Mouse (Mus musculus): ENCODE measurements around the gene Mdm4. TPM values are rescaled to one million over a fixed set of nuclear protein-coding genes. Genes with fewer than 3 reads are reported as not detected.
A peak's percentile ranks its signal among the peaks of the same experiment; 100 is the strongest.
"Not testable (repeated sequence)": the region's sequence is repeated elsewhere in the genome, so short reads cannot be mapped to it uniquely, and the experiment has no call there.

Gene Mdm4
- polyA plus RNA-seq, 1 experiment from 2014 or later = 57.6 TPM

GRCm38 (mm10) chr1:133027980-133028379 lies 2.4 kb downstream of the Mdm4 start:
- 39% methylated on average over 7 of the region's 7 CpGs for WGBS
- Histone ChIP-seq H3K4me1 (ENCODE audit: control insufficient read depth, insufficient read depth, low read length) (peaks cover 10% of the 10 kb centered on the region; the same call in 1 of the 2 replicates), H3K4me3 (ENCODE audit: low read length) (no peak overlapping the region), H3K9me3 (ENCODE audit: control insufficient read depth, low read length) (no peaks in the 10 kb centered on the region), H3K4me2 (replicated peaks; ENCODE audit: low read depth, low read length) (no peak overlapping the region), H3K27ac (ENCODE audit: low read depth, low read length) (no peak overlapping the region), H3K9ac (ENCODE audit: low read depth, low read length) (no peak overlapping the region), H3K27me3 (ENCODE audit: control insufficient read depth, insufficient read depth, low read length) (no peaks in the 10 kb centered on the region), H3K36me3 (ENCODE audit: control insufficient read depth, insufficient read depth, low read length) (no peaks in the 10 kb centered on the region)
- no peak for ATAC-seq (ENCODE audit: low FRiP score, low TSS enrichment)

DNA sequence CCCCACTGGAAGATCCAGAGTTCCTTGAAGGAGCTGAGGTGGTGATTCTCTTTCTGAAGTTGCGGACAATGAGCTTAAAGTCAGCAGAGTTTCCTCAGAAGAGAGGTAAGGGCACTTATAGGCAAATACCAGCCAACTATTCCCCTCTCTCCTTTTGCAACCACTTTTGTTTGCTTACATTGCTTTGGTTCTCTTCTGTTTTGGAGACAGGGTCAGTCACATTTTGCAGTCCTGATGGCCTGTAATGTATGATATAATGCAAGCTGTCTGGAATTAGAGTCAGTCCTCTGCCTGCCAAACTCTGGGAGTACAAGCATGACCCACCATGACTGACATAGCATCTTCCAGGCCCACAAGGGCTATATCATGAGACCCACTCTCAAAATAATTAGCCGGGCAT lies 3.2 kb downstream of the Mdm4 start:
- no peak overlapping the region for H3K4me3 ChIP-seq (ENCODE audit: low read length)
- H3K27me3 ChIP-seq (ENCODE audit: control insufficient read depth, insufficient read depth, low read length) = no peaks in the 10 kb centered on the region
- no peak overlapping the region for H3K27ac ChIP-seq (ENCODE audit: low read depth, low read length)
- no peak overlapping the region for H3K4me2 ChIP-seq (replicated peaks; ENCODE audit: low read depth, low read length)
- no peaks in the 10 kb centered on the region for H3K36me3 ChIP-seq (ENCODE audit: control insufficient read depth, insufficient read depth, low read length)
- H3K9ac ChIP-seq (ENCODE audit: low read depth, low read length) = no peak overlapping the region
- peaks cover 6% of the 10 kb centered on the region; the same call in 1 of the 2 replicates for H3K4me1 ChIP-seq (ENCODE audit: control insufficient read depth, insufficient read depth, low read length)
- no peak for ATAC-seq (ENCODE audit: low FRiP score, low TSS enrichment)
- WGBS = 96% methylated on average over 2 of the region's 2 CpGs
- no peaks in the 10 kb centered on the region for H3K9me3 ChIP-seq (ENCODE audit: control insufficient read depth, low read length)

DNA sequence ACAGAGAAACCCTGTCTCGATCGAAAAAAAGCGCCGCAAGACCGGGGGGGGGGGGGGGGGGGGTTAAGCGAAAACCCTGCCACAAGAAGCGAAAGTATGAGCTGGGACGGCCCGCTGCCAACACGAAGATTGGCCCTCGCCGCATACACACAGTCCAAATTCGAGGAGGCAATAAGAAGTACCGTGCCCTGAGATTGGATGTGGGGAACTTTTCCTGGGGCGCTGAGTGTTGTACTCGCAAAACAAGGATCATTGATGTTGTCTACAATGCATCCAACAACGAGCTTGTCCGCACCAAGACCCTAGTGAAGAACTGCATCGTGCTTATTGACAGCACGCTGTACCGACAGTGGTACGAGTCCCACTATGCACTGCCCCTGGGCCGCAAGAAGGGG lies 4.6 kb downstream of the Mdm4 start:
- Histone ChIP-seq H3K27ac (ENCODE audit: low read depth, low read length) (0 out of 2 replicates have a peak overlapping the region, but pooled peaks have one; percentile 73), H3K9ac (ENCODE audit: low read depth, low read length) (peak overlapping the region; percentile 92; the same call in 1 of the 2 replicates), H3K4me2 (replicated peaks; ENCODE audit: low read depth, low read length) (peak overlapping the region; percentile 68; the same call in 1 of the 2 replicates), H3K4me3 (ENCODE audit: low read length) (peak overlapping the region; percentile 91)
- WGBS = 40% methylated on average over 19 of the region's 23 CpGs
- ATAC-seq (ENCODE audit: low FRiP score, low TSS enrichment); H3K36me3 ChIP-seq (ENCODE audit: control insufficient read depth, insufficient read depth, low read length); H3K27me3 ChIP-seq (ENCODE audit: control insufficient read depth, insufficient read depth, low read length); H3K4me1 ChIP-seq (ENCODE audit: control insufficient read depth, insufficient read depth, low read length); H3K9me3 ChIP-seq (ENCODE audit: control insufficient read depth, low read length): not testable (repeated sequence)

GRCm38 (mm10) chr1:133025051-133025795 lies 5.1 kb downstream of the Mdm4 start:
- WGBS = 1% methylated on average over 40 of the region's 40 CpGs
- Histone ChIP-seq H3K27me3 (ENCODE audit: control insufficient read depth, insufficient read depth, low read length) (no peaks in the 10 kb centered on the region), H3K36me3 (ENCODE audit: control insufficient read depth, insufficient read depth, low read length) (no peaks in the 10 kb centered on the region; the same call in 1 of the 2 replicates), H3K9ac (ENCODE audit: low read depth, low read length) (peak overlapping the region; percentile 92), H3K9me3 (ENCODE audit: control insufficient read depth, low read length) (no peaks in the 10 kb centered on the region), H3K27ac (ENCODE audit: low read depth, low read length) (peak overlapping the region; percentile 73), H3K4me2 (replicated peaks; ENCODE audit: low read depth, low read length) (peak overlapping the region; percentile 68), H3K4me1 (ENCODE audit: control insufficient read depth, insufficient read depth, low read length) (peaks cover 6% of the 10 kb centered on the region; the same call in 1 of the 2 replicates), H3K4me3 (ENCODE audit: low read length) (peak overlapping the region; percentile 91)
- peak; percentile 96 for ATAC-seq (ENCODE audit: low FRiP score, low TSS enrichment)

GRCm38 (mm10) chr1:133024426-133024825 lies 5.9 kb downstream of the Mdm4 start:
- Histone ChIP-seq H3K4me2 (replicated peaks; ENCODE audit: low read depth, low read length) (peak overlapping the region; percentile 68), H3K27ac (ENCODE audit: low read depth, low read length) (peak overlapping the region; percentile 73; the same call in 1 of the 2 replicates), H3K4me1 (ENCODE audit: control insufficient read depth, insufficient read depth, low read length) (peaks cover 6% of the 10 kb centered on the region; the same call in 1 of the 2 replicates)

DNA sequence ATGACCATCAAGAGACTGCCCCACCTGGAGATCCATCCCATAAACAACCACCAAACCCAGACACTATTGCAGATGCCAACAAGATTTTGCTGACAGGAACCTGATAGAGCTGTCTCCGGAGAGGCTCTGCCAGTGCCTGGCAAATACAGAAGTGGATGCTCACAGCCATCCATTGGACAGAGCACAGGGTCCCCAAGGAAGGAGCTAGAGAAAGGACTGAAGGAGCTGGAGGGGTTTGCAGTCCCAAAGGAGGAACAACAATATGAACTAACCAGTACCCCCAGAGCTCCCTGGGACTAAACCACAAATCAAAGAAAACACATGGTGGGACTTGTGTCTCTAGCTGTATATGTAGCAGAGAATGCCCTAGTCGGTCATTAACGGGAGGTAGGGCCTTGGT lies 6.6 kb downstream of the Mdm4 start:
- not testable (repeated sequence) for H3K27ac ChIP-seq (ENCODE audit: low read depth, low read length); ATAC-seq (ENCODE audit: low FRiP score, low TSS enrichment); H3K36me3 ChIP-seq (ENCODE audit: control insufficient read depth, insufficient read depth, low read length); H3K9me3 ChIP-seq (ENCODE audit: control insufficient read depth, low read length); H3K4me1 ChIP-seq (ENCODE audit: control insufficient read depth, insufficient read depth, low read length); H3K27me3 ChIP-seq (ENCODE audit: control insufficient read depth, insufficient read depth, low read length); H3K9ac ChIP-seq (ENCODE audit: low read depth, low read length); H3K4me3 ChIP-seq (ENCODE audit: low read length)
- WGBS = 92% methylated on average over 3 of the region's 3 CpGs
- peak overlapping the region; percentile 68; the same call in 1 of the 2 replicates for H3K4me2 ChIP-seq (replicated peaks; ENCODE audit: low read depth, low read length)

More at GRCm38 (mm10) chr1:133024426-133024825, 5.9 kb downstream of the Mdm4 start:
- Histone ChIP-seq H3K36me3 (ENCODE audit: control insufficient read depth, insufficient read depth, low read length) (no peaks in the 10 kb centered on the region; the same call in 1 of the 2 replicates), H3K9ac (ENCODE audit: low read depth, low read length) (peak overlapping the region; percentile 92), H3K27me3 (ENCODE audit: control insufficient read depth, insufficient read depth, low read length) (no peaks in the 10 kb centered on the region), H3K4me3 (ENCODE audit: low read length) (peak overlapping the region; percentile 91), H3K9me3 (ENCODE audit: control insufficient read depth, low read length) (no peaks in the 10 kb centered on the region)
- no peak for ATAC-seq (ENCODE audit: low FRiP score, low TSS enrichment)
- 37% methylated on average over 7 of the region's 7 CpGs for WGBS

DNA sequence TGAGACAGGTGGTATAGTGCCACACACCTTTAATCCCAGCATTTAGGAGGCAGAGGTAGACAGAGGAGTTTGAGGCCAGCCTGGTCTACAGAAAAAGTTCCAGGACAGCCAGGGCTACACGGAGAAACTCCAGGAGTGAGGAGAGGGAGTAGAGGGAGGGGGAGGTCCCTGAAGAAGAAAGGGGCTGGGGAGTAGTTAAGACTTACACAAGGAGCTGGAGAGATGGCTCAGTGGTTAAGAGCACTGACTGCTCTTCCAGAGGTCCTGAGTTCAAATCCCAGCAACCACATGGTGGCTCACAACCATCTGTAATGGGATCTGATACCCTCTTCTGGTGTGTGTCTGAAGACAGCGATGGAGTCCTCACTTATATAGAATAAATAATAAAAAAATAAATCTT lies 8.4 kb downstream of the Mdm4 start:
- not testable (repeated sequence) for H3K27me3 ChIP-seq (ENCODE audit: control insufficient read depth, insufficient read depth, low read length); ATAC-seq (ENCODE audit: low FRiP score, low TSS enrichment); H3K4me1 ChIP-seq (ENCODE audit: control insufficient read depth, insufficient read depth, low read length); H3K9ac ChIP-seq (ENCODE audit: low read depth, low read length); H3K9me3 ChIP-seq (ENCODE audit: control insufficient read depth, low read length); H3K27ac ChIP-seq (ENCODE audit: low read depth, low read length); H3K4me3 ChIP-seq (ENCODE audit: low read length); H3K4me2 ChIP-seq (replicated peaks; ENCODE audit: low read depth, low read length)
- peaks cover 11% of the 10 kb centered on the region for H3K36me3 ChIP-seq (ENCODE audit: control insufficient read depth, insufficient read depth, low read length)
- WGBS = 98% methylated on average over 2 of the region's 2 CpGs

DNA sequence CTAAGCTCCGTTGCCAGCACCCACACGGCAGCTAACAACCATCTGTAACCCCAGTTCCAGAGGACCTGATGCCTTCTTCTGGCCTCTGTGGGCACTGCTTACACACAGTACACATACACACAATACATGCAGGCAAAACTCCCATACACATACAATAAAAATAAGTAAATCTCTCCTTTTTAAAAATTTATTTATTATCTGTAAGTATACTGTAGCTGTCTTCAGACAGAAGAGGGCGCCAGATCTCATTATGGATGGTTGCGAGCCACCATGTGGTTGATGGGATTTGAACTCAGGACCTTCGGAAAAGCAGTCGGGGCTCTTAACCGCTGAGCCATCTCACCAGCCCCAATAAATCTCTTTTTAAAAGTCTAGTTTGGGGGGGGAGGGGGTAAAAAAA lies 9.0 kb downstream of the Mdm4 start:
- Histone ChIP-seq H3K27me3 (ENCODE audit: control insufficient read depth, insufficient read depth, low read length) (no peaks in the 10 kb centered on the region), H3K4me1 (ENCODE audit: control insufficient read depth, insufficient read depth, low read length) (peaks cover 6% of the 10 kb centered on the region; the same call in 1 of the 2 replicates), H3K4me3 (ENCODE audit: low read length) (no peak overlapping the region), H3K27ac (ENCODE audit: low read depth, low read length) (no peak overlapping the region), H3K36me3 (ENCODE audit: control insufficient read depth, insufficient read depth, low read length) (peaks cover 15% of the 10 kb centered on the region), H3K4me2 (replicated peaks; ENCODE audit: low read depth, low read length) (no peak overlapping the region), H3K9me3 (ENCODE audit: control insufficient read depth, low read length) (no peaks in the 10 kb centered on the region), H3K9ac (ENCODE audit: low read depth, low read length) (no peak overlapping the region)
- ATAC-seq (ENCODE audit: low FRiP score, low TSS enrichment) = no peak
- WGBS = 92% methylated on average over 7 of the region's 7 CpGs

DNA sequence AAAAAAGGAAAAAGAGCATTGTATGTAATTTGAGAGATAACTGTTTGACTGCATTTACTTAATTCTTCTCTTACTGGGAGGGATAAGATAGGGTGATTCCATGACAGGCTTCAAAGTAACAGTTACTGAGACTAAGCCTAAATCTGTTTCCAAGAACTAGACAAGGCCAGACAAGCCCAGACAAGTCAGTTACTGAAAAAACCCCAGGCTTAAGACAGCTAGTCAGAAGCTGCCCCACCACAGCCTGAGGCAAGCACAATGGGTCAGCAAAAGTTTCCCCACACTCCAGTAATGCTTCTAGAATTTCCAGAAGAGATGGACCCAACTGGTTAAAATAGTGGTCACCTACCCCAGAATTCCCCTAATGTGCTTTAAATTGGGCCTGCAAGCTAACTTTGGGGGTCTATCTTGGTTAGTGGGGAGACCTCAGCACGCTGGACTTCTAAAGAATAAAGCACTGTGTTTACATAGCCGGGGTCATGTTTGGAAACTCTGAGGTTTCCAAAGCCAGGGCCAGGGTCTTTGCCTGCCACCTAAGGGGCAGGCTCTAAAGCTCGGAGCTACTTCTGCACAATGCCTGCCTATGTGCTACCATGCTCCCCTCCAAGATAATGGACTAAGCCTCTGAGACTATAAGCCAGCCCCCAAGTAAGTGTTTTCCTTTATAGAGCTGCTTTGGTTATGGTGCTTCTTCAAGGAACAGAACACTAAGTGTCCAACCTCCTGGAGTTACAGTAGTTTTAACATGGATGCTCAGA lies 10.0 kb downstream of the Mdm4 start:
- Histone ChIP-seq H3K4me2 (replicated peaks; ENCODE audit: low read depth, low read length) (no peak overlapping the region), H3K9ac (ENCODE audit: low read depth, low read length) (no peak overlapping the region), H3K27me3 (ENCODE audit: control insufficient read depth, insufficient read depth, low read length) (no peaks in the 10 kb centered on the region), H3K27ac (ENCODE audit: low read depth, low read length) (no peak overlapping the region), H3K36me3 (ENCODE audit: control insufficient read depth, insufficient read depth, low read length) (peaks cover 19% of the 10 kb centered on the region), H3K4me1 (ENCODE audit: control insufficient read depth, insufficient read depth, low read length) (peaks cover 6% of the 10 kb centered on the region; the same call in 1 of the 2 replicates), H3K9me3 (ENCODE audit: control insufficient read depth, low read length) (no peaks in the 10 kb centered on the region), H3K4me3 (ENCODE audit: low read length) (no peak overlapping the region)
- no peak for ATAC-seq (ENCODE audit: low FRiP score, low TSS enrichment)
- 69% methylated on average over 3 of the region's 3 CpGs for WGBS

Measured in kidney, embryonic 14.5 days (tissue).